Mouse (Mus musculus) neural tube, embryonic 14.5 days (tissue): ENCODE data around the gene Olfm1. TPM values are rescaled to one million over a fixed set of nuclear protein-coding genes. Genes with fewer than 3 reads are reported as not detected.
A peak's percentile ranks its signal among the peaks of the same experiment; 100 is the strongest.

Experiments
- ATAC-seq: fragments of 200-750 bp; cut with Nextera tagmentation; 2 replicates; pipeline ENCODE4 v1.8.0; 2017; ENCODE audit warnings: low read depth, mild to moderate bottlenecking, moderate TSS enrichment, moderate library complexity
- H3K27ac ChIP-seq: fragments of 300-500 bp; sonication (generic); 2 replicates; pipeline ENCODE4 v1.5.1; 2014; ENCODE audit warnings: low read depth, mild to moderate bottlenecking, control low read depth, low read length, moderate library complexity, mixed read lengths
- H3K27me3 ChIP-seq: fragments of 300-500 bp; sonication (generic); 2 replicates; pipeline ENCODE4 v1.6.1; 2014; ENCODE audit warnings: low read length; ENCODE audit not compliant: control insufficient read depth, insufficient read depth
- H3K36me3 ChIP-seq: fragments of 300-500 bp; sonication (generic); 2 replicates; pipeline ENCODE4 v1.6.1; 2014; ENCODE audit warnings: low read length, mixed read lengths; ENCODE audit not compliant: control insufficient read depth, insufficient read depth
- H3K4me1 ChIP-seq: fragments of 300-500 bp; sonication (generic); 2 replicates; pipeline ENCODE4 v1.6.1; 2014; ENCODE audit warnings: low read length; ENCODE audit not compliant: control insufficient read depth, insufficient read depth
- H3K4me2 ChIP-seq: fragments of 300-500 bp; sonication (generic); 2 replicates; pipeline ENCODE4 v1.6.1; 2014; ENCODE audit warnings: mild to moderate bottlenecking, low read depth, low read length, control low read depth
- H3K4me3 ChIP-seq: fragments of 300-500 bp; sonication (generic); 2 replicates; pipeline ENCODE4 v1.5.1; 2014; ENCODE audit warnings: low read depth, low read length, control low read depth, mixed read lengths
- H3K9ac ChIP-seq: fragments of 300-500 bp; sonication (generic); replicated peaks from 2 replicates; pipeline ENCODE4 v1.6.1; 2014; ENCODE audit warnings: low read depth, mild to moderate bottlenecking, control low read depth, low read length, mixed read lengths
- H3K9me3 ChIP-seq: fragments of 300-500 bp; sonication (generic); 2 replicates; pipeline ENCODE4 v1.6.1; 2016; ENCODE audit warnings: low read length; ENCODE audit not compliant: control insufficient read depth
- WGBS: fragments of 180-500 bp; shearing (Covaris S2); extraction: QIAGEN DNeasy Blood & Tissue Kit; methylation state at CpG from one replicate; pipeline ENCODE4 v1.1.7; 2014; 5-methylcytosine and 5-hydroxymethylcytosine counted together
- polyA plus RNA-seq: library from polyadenylated mRNA; unstranded; fragments of >200 nt; fragmentation: Nextera tagmentation; extraction: Ambion mirVana; gene quantifications from 2 replicates; pipeline ENCODE4 v1.2.1, GENCODE M21; 2014

Gene Olfm1
- polyA plus RNA-seq, 1 experiment from 2014 or later = 356 TPM

- Histone ChIP-seq H3K4me1 (peaks cover 57% of the 10 kb centered on the region), H3K27ac (no peak overlapping the region), H3K4me3 (no peak overlapping the region), H3K4me2 (no peak overlapping the region), H3K9me3 (no peaks in the 10 kb centered on the region), H3K36me3 (no peaks in the 10 kb centered on the region), H3K9ac (no peak overlapping the region), H3K27me3 (no peaks in the 10 kb centered on the region)
- WGBS = 76% methylated on average over 5 of the region's 5 CpGs
- ATAC-seq = no peak
Observed at GRCm38 (mm10) chr2:28209211-28209610, 16.4 kb downstream of the Olfm1 start.

DNA sequence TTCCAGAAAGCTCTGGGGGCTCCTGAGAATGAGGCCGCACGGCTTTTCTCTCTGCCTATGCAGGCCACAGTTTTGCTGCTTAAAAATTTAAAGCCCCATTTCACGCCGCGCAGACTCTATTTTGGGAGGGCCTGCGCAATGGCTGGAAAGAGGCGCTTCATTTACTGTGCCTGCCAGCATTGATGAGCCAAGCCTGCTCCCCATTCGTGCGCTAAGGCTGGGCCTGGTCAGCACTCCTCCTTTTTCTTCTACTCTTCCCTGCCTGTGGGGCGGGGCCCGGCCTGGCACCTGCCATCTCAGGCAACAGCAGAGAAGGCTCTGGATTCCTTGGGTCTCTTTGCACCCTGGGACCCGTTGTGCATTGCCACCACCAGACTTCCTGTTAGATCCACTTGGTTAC is 16.9 kb downstream of the Olfm1 start:
- 62% methylated on average over 12 of the region's 12 CpGs for WGBS
- no peak overlapping the region for H3K4me2 ChIP-seq

GRCm38 (mm10) chr2:28210273-28210672 is 17.5 kb downstream of the Olfm1 start:
- H3K9me3 ChIP-seq = no peaks in the 10 kb centered on the region
- no peak overlapping the region for H3K9ac ChIP-seq
- no peaks in the 10 kb centered on the region for H3K27me3 ChIP-seq
- no peak for ATAC-seq
- peaks cover 47% of the 10 kb centered on the region for H3K4me1 ChIP-seq
- WGBS = 13% methylated on average over 4 of the region's 4 CpGs
- no peak overlapping the region for H3K27ac ChIP-seq
- peaks cover 10% of the 10 kb centered on the region; the same call in 1 of the 2 replicates for H3K36me3 ChIP-seq
- no peak overlapping the region for H3K4me2 ChIP-seq
- no peak overlapping the region for H3K4me3 ChIP-seq

More for the DNA sequence above, 16.9 kb downstream of the Olfm1 start:
- Histone ChIP-seq H3K9me3 (no peaks in the 10 kb centered on the region), H3K4me3 (no peak overlapping the region), H3K9ac (no peak overlapping the region), H3K27me3 (no peaks in the 10 kb centered on the region), H3K36me3 (0 out of 2 replicates have a peak, but pooled peaks cover 4% of the 10 kb centered on the region), H3K4me1 (peaks cover 53% of the 10 kb centered on the region), H3K27ac (no peak overlapping the region)
- no peak for ATAC-seq

- Histone ChIP-seq H3K9ac (no peak overlapping the region; the same call in 1 of the 2 replicates), H3K36me3 (peaks cover 19% of the 10 kb centered on the region), H3K27ac (peak overlapping the region; percentile 44; the same call in 1 of the 2 replicates), H3K9me3 (no peaks in the 10 kb centered on the region), H3K27me3 (no peaks in the 10 kb centered on the region), H3K4me2 (peak overlapping the region; percentile 23; the same call in 1 of the 2 replicates), H3K4me1 (peaks cover 40% of the 10 kb centered on the region), H3K4me3 (no peak overlapping the region)
- peak; percentile 54; the same call in 1 of the 2 replicates for ATAC-seq
- 44% methylated on average over 22 of the region's 22 CpGs for WGBS
Observed at GRCm38 (mm10) chr2:28211531-28212281, 18.9 kb downstream of the Olfm1 start.

DNA sequence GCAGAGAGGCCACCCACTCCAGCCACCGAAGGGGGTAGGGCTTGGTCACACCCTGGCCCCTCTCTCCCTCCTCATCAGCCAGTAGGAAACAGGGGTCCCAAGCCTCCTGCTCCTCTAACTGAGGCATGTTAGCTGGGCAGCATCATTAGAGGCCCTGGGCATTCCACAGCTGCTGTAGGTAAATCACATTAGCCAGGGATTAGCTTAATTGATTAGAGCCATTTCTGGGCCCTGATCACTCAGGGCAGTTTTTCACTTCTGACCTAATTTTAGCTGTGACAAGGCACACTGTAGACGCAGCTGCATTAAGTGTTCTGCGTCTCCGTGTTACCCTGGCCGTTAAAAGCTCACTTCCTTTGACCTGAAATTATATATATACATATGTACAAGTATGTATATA is 20.1 kb downstream of the Olfm1 start:
- Histone ChIP-seq H3K9ac (no peak overlapping the region), H3K27ac (no peak overlapping the region), H3K27me3 (no peaks in the 10 kb centered on the region), H3K4me1 (peaks cover 40% of the 10 kb centered on the region), H3K4me3 (no peak overlapping the region), H3K4me2 (no peak overlapping the region), H3K36me3 (peaks cover 19% of the 10 kb centered on the region), H3K9me3 (no peaks in the 10 kb centered on the region)
- no peak for ATAC-seq
- 39% methylated on average over 5 of the region's 5 CpGs for WGBS

- Histone ChIP-seq H3K36me3 (peaks cover 22% of the 10 kb centered on the region), H3K4me2 (no peak overlapping the region), H3K27me3 (no peaks in the 10 kb centered on the region), H3K27ac (no peak overlapping the region), H3K9me3 (no peaks in the 10 kb centered on the region), H3K4me1 (peaks cover 17% of the 10 kb centered on the region), H3K4me3 (no peak overlapping the region), H3K9ac (no peak overlapping the region)
- WGBS = 73% methylated on average over 5 of the region's 5 CpGs
- no peak for ATAC-seq
Observed at GRCm38 (mm10) chr2:28216211-28216775, 23.5 kb downstream of the Olfm1 start.

- H3K9ac ChIP-seq = no peak overlapping the region
- no peak for ATAC-seq
- H3K36me3 ChIP-seq = peaks cover 22% of the 10 kb centered on the region
- no peak overlapping the region for H3K4me2 ChIP-seq
- no peak overlapping the region for H3K27ac ChIP-seq
- no peaks in the 10 kb centered on the region for H3K27me3 ChIP-seq
- peaks cover 2% of the 10 kb centered on the region; the same call in 1 of the 2 replicates for H3K4me1 ChIP-seq
- H3K9me3 ChIP-seq = no peaks in the 10 kb centered on the region
- 96% methylated on average over 1 of the region's 1 CpGs for WGBS
- H3K4me3 ChIP-seq = no peak overlapping the region
Observed at GRCm38 (mm10) chr2:28217783-28218182, 25.0 kb downstream of the Olfm1 start.

GRCm38 (mm10) chr2:28218651-28219356 is 26.0 kb downstream of the Olfm1 start:
- no peak for ATAC-seq
- H3K36me3 ChIP-seq = peaks cover 22% of the 10 kb centered on the region

GRCm38 (mm10) chr2:28219625-28220024 is 26.8 kb downstream of the Olfm1 start:
- Histone ChIP-seq H3K9me3 (no peaks in the 10 kb centered on the region), H3K9ac (no peak overlapping the region), H3K27ac (no peak overlapping the region), H3K4me1 (no peaks in the 10 kb centered on the region), H3K36me3 (peaks cover 19% of the 10 kb centered on the region), H3K4me2 (no peak overlapping the region), H3K4me3 (no peak overlapping the region), H3K27me3 (no peaks in the 10 kb centered on the region)
- ATAC-seq = no peak
- WGBS = 94% methylated on average over 1 of the region's 1 CpGs

More at GRCm38 (mm10) chr2:28218651-28219356, 26.0 kb downstream of the Olfm1 start:
- no peak overlapping the region for H3K27ac ChIP-seq
- WGBS = 78% methylated on average over 7 of the region's 7 CpGs
- H3K4me2 ChIP-seq = no peak overlapping the region
- no peaks in the 10 kb centered on the region for H3K9me3 ChIP-seq
- H3K27me3 ChIP-seq = no peaks in the 10 kb centered on the region
- H3K4me1 ChIP-seq = no peaks in the 10 kb centered on the region
- no peak overlapping the region for H3K9ac ChIP-seq
- H3K4me3 ChIP-seq = no peak overlapping the region
